21 mouse cellular contexts compared by ENCODE assay signal in the genomic region with DNA sequence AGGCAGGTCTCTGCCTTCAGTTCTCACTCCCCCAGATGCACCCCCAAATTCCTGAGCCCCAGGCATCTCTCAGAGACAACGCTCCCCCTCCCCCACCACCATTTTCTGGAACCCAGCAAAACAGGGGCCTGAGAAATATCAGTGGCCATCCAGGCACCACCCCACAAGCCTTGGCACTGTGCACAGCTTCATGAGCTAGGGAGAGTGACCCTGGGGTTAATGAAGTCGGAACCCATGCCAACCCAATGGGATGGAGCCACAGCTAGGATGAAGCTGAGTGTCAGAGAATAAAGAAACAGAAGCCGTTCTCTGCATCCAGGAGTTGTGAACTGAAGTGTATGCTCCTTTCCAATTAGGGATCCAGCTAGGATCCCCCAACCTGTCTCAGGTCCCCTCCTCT. TPM values are rescaled to one million over a fixed set of nuclear protein-coding genes. Genes with fewer than 3 reads are reported as not detected.
DNase-seq lines count a peak whose midpoint lies in the region; ATAC-seq and TF ChIP-seq lines count a peak whose summit lies in the region.
"Had no signal": no experiment of that assay in that cellular context is flagged by ENCODE, and none has a peak within 500 bp of the region (broad histone marks: within the 10 kb centered on the region; RNA-seq: fewer than 3 reads in every experiment).

No protein-coding gene starts in this region.

- no peak for TF ChIP-seq CTCF in intestine, postnatal 0 days (IDR thresholded peaks at IDR 0.05; ENCODE audit: low read depth)

- H3K4me1 ChIP-seq in intestine, embryonic 14.5 days (replicated peaks; ENCODE audit: control insufficient read depth, insufficient read depth, low read length) = peaks cover 9% of the 10 kb centered on the region; the same call in 1 of the 2 replicates
- no peaks in the 10 kb centered on the region for H3K4me1 ChIP-seq in intestine, postnatal 0 days (replicated peaks; ENCODE audit: control insufficient read depth, insufficient read depth, low read length)
- peaks cover 14% of the 10 kb centered on the region for H3K4me1 ChIP-seq in lung, embryonic 16.5 days (replicated peaks; ENCODE audit: control insufficient read depth, insufficient read depth, low read length)
- peaks cover 11% of the 10 kb centered on the region for H3K4me1 ChIP-seq in intestine, embryonic 15.5 days (replicated peaks)
- H3K4me1 ChIP-seq in stomach, embryonic 16.5 days (ENCODE audit: control insufficient read depth, insufficient read depth, low read length) = peaks cover 9% of the 10 kb centered on the region; the same call in 1 of the 2 replicates
- H3K4me1 ChIP-seq: limb, embryonic 13.5 days had no signal

- no peak overlapping the region for H3K9ac ChIP-seq in intestine, embryonic 14.5 days (ENCODE audit: low read length)
- H3K9ac ChIP-seq in intestine, postnatal 0 days (ENCODE audit: low read depth, low read length) = no peak overlapping the region
- no peak overlapping the region for H3K9ac ChIP-seq in lung, embryonic 16.5 days (ENCODE audit: low read length)
- H3K9ac ChIP-seq in intestine, embryonic 15.5 days = no peak overlapping the region
- H3K9ac ChIP-seq in stomach, embryonic 16.5 days (ENCODE audit: low read length) = 0 out of 2 replicates have a peak overlapping the region, but pooled peaks have one; percentile 17
- H3K9ac ChIP-seq: embryonic facial prominence, embryonic 12.5 days; limb, embryonic 13.5 days; liver, embryonic 15.5 days had no signal

- H3K27me3 ChIP-seq in intestine, embryonic 14.5 days (replicated peaks; ENCODE audit: control insufficient read depth, insufficient read depth, low read length) = no peaks in the 10 kb centered on the region
- H3K27me3 ChIP-seq in intestine, postnatal 0 days (replicated peaks; ENCODE audit: control insufficient read depth, insufficient read depth, low read length) = no peaks in the 10 kb centered on the region
- H3K27me3 ChIP-seq in lung, embryonic 16.5 days (ENCODE audit: control insufficient read depth, insufficient read depth, low read depth, low read length) = no peaks in the 10 kb centered on the region
- H3K27me3 ChIP-seq in intestine, embryonic 15.5 days (replicated peaks) = no peaks in the 10 kb centered on the region
- no peaks in the 10 kb centered on the region for H3K27me3 ChIP-seq in stomach, embryonic 16.5 days (ENCODE audit: control insufficient read depth, insufficient read depth, low read length)
- H3K27me3 ChIP-seq: embryonic facial prominence, embryonic 12.5 days; limb, embryonic 13.5 days had no signal

- no peaks in the 10 kb centered on the region for H3K9me3 ChIP-seq in intestine, embryonic 14.5 days (ENCODE audit: control insufficient read depth, low read length)
- H3K9me3 ChIP-seq in intestine, postnatal 0 days (ENCODE audit: control insufficient read depth) = no peaks in the 10 kb centered on the region
- no peaks in the 10 kb centered on the region; the same call in 1 of the 2 replicates for H3K9me3 ChIP-seq in lung, embryonic 16.5 days (ENCODE audit: control insufficient read depth, low read length)
- no peaks in the 10 kb centered on the region for H3K9me3 ChIP-seq in intestine, embryonic 15.5 days
- H3K9me3 ChIP-seq in stomach, embryonic 16.5 days (replicated peaks; ENCODE audit: control insufficient read depth, low read length) = no peaks in the 10 kb centered on the region
- H3K9me3 ChIP-seq: embryonic facial prominence, embryonic 12.5 days; limb, embryonic 13.5 days; liver, embryonic 15.5 days had no signal

- 44% methylated on average over 3 of the region's 3 CpGs for WGBS in intestine, embryonic 14.5 days
- WGBS in intestine, postnatal 0 days = 77% methylated on average over 3 of the region's 3 CpGs
- 54% methylated on average over 3 of the region's 3 CpGs for WGBS in lung, embryonic 16.5 days
- WGBS in intestine, embryonic 15.5 days = 60% methylated on average over 3 of the region's 3 CpGs
- 67% methylated on average over 3 of the region's 3 CpGs for WGBS in stomach, embryonic 16.5 days

- H3K4me2 ChIP-seq in intestine, embryonic 14.5 days (ENCODE audit: low read length) = no peak overlapping the region
- no peak overlapping the region for H3K4me2 ChIP-seq in intestine, postnatal 0 days (replicated peaks; ENCODE audit: low read depth)
- no peak overlapping the region for H3K4me2 ChIP-seq in lung, embryonic 16.5 days (ENCODE audit: low read depth, low read length)
- no peak overlapping the region for H3K4me2 ChIP-seq in intestine, embryonic 15.5 days (replicated peaks)
- H3K4me2 ChIP-seq in stomach, embryonic 16.5 days (ENCODE audit: low read depth, low read length) = no peak overlapping the region
- H3K4me2 ChIP-seq: embryonic facial prominence, embryonic 12.5 days; limb, embryonic 13.5 days; liver, embryonic 15.5 days had no signal

- no peak overlapping the region for H3K4me3 ChIP-seq in intestine, embryonic 14.5 days (ENCODE audit: low read depth, low read length)
- no peak overlapping the region for H3K4me3 ChIP-seq in intestine, postnatal 0 days (ENCODE audit: low read depth, low read length)
- no peak overlapping the region for H3K4me3 ChIP-seq in lung, embryonic 16.5 days (ENCODE audit: low read length)
- no peak overlapping the region for H3K4me3 ChIP-seq in intestine, embryonic 15.5 days (replicated peaks)
- H3K4me3 ChIP-seq in stomach, embryonic 16.5 days (replicated peaks; ENCODE audit: low read length) = no peak overlapping the region
- H3K4me3 ChIP-seq: embryonic facial prominence, embryonic 12.5 days; heart, embryonic 13.5 days; left cerebral cortex, adult 2 months; limb, embryonic 13.5 days; liver, embryonic 15.5 days; megakaryocyte, embryonic 14.5 days had no signal

- ATAC-seq in intestine, embryonic 14.5 days (replicated peaks; ENCODE audit: low FRiP score, low TSS enrichment, low read depth) = no peak
- ATAC-seq in intestine, postnatal 0 days = no peak
- ATAC-seq in lung, embryonic 16.5 days (ENCODE audit: low read depth) = no peak
- no peak for ATAC-seq in intestine, embryonic 15.5 days
- no peak for ATAC-seq in stomach, embryonic 16.5 days (ENCODE audit: insufficient read depth, low FRiP score)
- no peak for ATAC-seq in megakaryocyte progenitor cell, adult 5-6 weeks (replicated peaks; ENCODE audit: poor library complexity)

- DNase-seq in intestine, embryonic 14.5 days (ENCODE audit: low spot score) = no peak
- no peak for DNase-seq in lung, adult 18-20 months
- DNase-seq: adrenal gland, adult 2 months; cerebellum, adult 11-12 months; right cerebral cortex, adult 18-20 months had no signal

- H3K27ac ChIP-seq in intestine, embryonic 14.5 days (ENCODE audit: low read depth) = peak overlapping the region; percentile 58; the same call in 1 of the 2 replicates
- no peak overlapping the region for H3K27ac ChIP-seq in intestine, postnatal 0 days (ENCODE audit: low read depth, low read length)
- H3K27ac ChIP-seq in lung, embryonic 16.5 days (ENCODE audit: low read length) = peak overlapping the region; percentile 44; the same call in 1 of the 2 replicates
- peak overlapping the region; percentile 62 for H3K27ac ChIP-seq in intestine, embryonic 15.5 days
- H3K27ac ChIP-seq in stomach, embryonic 16.5 days (ENCODE audit: low read length) = peak overlapping the region; percentile 66
- H3K27ac ChIP-seq: embryonic facial prominence, embryonic 12.5 days; heart, embryonic 13.5 days; left cerebral cortex, adult 2 months; limb, embryonic 13.5 days; liver, embryonic 15.5 days had no signal

- H3K36me3 ChIP-seq in intestine, embryonic 14.5 days (ENCODE audit: control insufficient read depth, insufficient read depth, low read length) = no peaks in the 10 kb centered on the region
- H3K36me3 ChIP-seq in intestine, postnatal 0 days (ENCODE audit: control insufficient read depth, insufficient read depth) = no peaks in the 10 kb centered on the region
- no peaks in the 10 kb centered on the region for H3K36me3 ChIP-seq in lung, embryonic 16.5 days (ENCODE audit: control insufficient read depth, insufficient read depth, low read length)
- H3K36me3 ChIP-seq in intestine, embryonic 15.5 days = no peaks in the 10 kb centered on the region
- H3K36me3 ChIP-seq in stomach, embryonic 16.5 days (ENCODE audit: control insufficient read depth, insufficient read depth, low read length) = no peaks in the 10 kb centered on the region
- H3K36me3 ChIP-seq: embryonic facial prominence, embryonic 12.5 days; heart, embryonic 13.5 days; limb, embryonic 13.5 days; liver, embryonic 15.5 days had no signal

RNA-seq across cellular contexts. Expression of gene Tacr2, which starts 5.1 kb away (rescaled TPM):
- 0.50 and 0.98 TPM in 2 replicates for polyA plus RNA-seq in intestine, embryonic 14.5 days (2014; fragmentation: Nextera tagmentation; extraction: Ambion mirVana)
- 0.31 and 0.90 TPM in 2 replicates for polyA plus RNA-seq in intestine, postnatal 0 days (2015; fragmentation: Nextera tagmentation; extraction: Ambion mirVana)
- 0.72 and 0.87 TPM in 2 replicates for polyA plus RNA-seq in lung, embryonic 16.5 days (2015; fragmentation: Nextera tagmentation; extraction: Ambion mirVana)
- 0.44 and 0.72 TPM in 2 replicates for polyA plus RNA-seq in intestine, embryonic 15.5 days (2015; fragmentation: Nextera tagmentation; extraction: Ambion mirVana)
- 1.4 and 1.6 TPM in 2 replicates for polyA plus RNA-seq in stomach, embryonic 16.5 days (2015; fragmentation: Nextera tagmentation; extraction: Ambion mirVana)
- not detected in 2 replicates for total RNA-seq in megakaryocyte progenitor cell, adult 5-6 weeks (2015)
- not detected in 2 replicates for total RNA-seq in megakaryocyte progenitor cell, adult 5-6 weeks (2017)
- total RNA-seq: common myeloid progenitor, adult 5-6 weeks; granulocyte monocyte progenitor cell, adult 5-6 weeks; hematopoietic stem cell, adult 5-6 weeks; neutrophil, adult 5-6 weeks had no signal
- polyA plus RNA-seq: embryonic facial prominence, embryonic 12.5 days; heart, embryonic 13.5 days; limb, embryonic 13.5 days; liver, embryonic 15.5 days; spleen, adult 2 months had no signal

RNA-seq across cellular contexts. Expression of gene Tspan15, which starts 16.1 kb away (rescaled TPM):
- polyA plus RNA-seq in intestine, embryonic 14.5 days (2014; fragmentation: Nextera tagmentation; extraction: Ambion mirVana) = 31.5 and 32.5 TPM in 2 replicates
- 96.8 and 100 TPM in 2 replicates for polyA plus RNA-seq in intestine, postnatal 0 days (2015; fragmentation: Nextera tagmentation; extraction: Ambion mirVana)
- 96.1 and 116 TPM in 2 replicates for polyA plus RNA-seq in lung, embryonic 16.5 days (2015; fragmentation: Nextera tagmentation; extraction: Ambion mirVana)
- polyA plus RNA-seq in intestine, embryonic 15.5 days (2015; fragmentation: Nextera tagmentation; extraction: Ambion mirVana) = 57.0 and 66.9 TPM in 2 replicates
- polyA plus RNA-seq in stomach, embryonic 16.5 days (2015; fragmentation: Nextera tagmentation; extraction: Ambion mirVana) = 65.5 and 80.3 TPM in 2 replicates
- total RNA-seq in megakaryocyte progenitor cell, adult 5-6 weeks (2015) = 0.15 and 0.49 TPM in 2 replicates
- 0.21 TPM in 1 of 2 replicates, not detected in the other for total RNA-seq in megakaryocyte progenitor cell, adult 5-6 weeks (2017)
- total RNA-seq: granulocyte monocyte progenitor cell, adult 5-6 weeks had no signal
